Mouse (Mus musculus) heart, postnatal 0 days (tissue): Measurements from ENCODE around the gene 2310034G01Rik. TPM values are rescaled to one million over a fixed set of nuclear protein-coding genes. Genes with fewer than 3 reads are reported as not detected.

ENCODE experiments used
- ATAC-seq: fragments of 200-750 bp; cut with Nextera tagmentation; 2 replicates; pipeline ENCODE4 v1.8.0; 2017; ENCODE audit warnings: low read depth, moderate number of reproducible peaks, moderate library complexity; ENCODE audit not compliant: insufficient read depth
- DNase-seq: peaks from one replicate; pipeline ENCODE4 v3.0.0-alpha.2; 2016; ENCODE audit warnings: low spot score
- H3K27ac ChIP-seq: fragments of 300-500 bp; sonication (generic); 2 replicates; pipeline ENCODE4 v1.5.1; 2014; ENCODE audit warnings: low read depth, mild to moderate bottlenecking
- H3K27me3 ChIP-seq: fragments of 300-500 bp; sonication (generic); 2 replicates; pipeline ENCODE4 v1.6.1; 2014; ENCODE audit warnings: low read length, mixed read lengths; ENCODE audit not compliant: control insufficient read depth, insufficient read depth
- H3K36me3 ChIP-seq: fragments of 300-500 bp; sonication (generic); replicated peaks from 2 replicates; pipeline ENCODE4 v1.6.1; 2014; ENCODE audit warnings: low read length, mixed read lengths; ENCODE audit not compliant: control insufficient read depth, insufficient read depth
- H3K4me1 ChIP-seq: fragments of 300-500 bp; sonication (generic); 2 replicates; pipeline ENCODE4 v1.6.1; 2014; ENCODE audit warnings: antibody characterized with exemption; ENCODE audit not compliant: control insufficient read depth, insufficient read depth
- H3K4me2 ChIP-seq: fragments of 300-500 bp; sonication (generic); 2 replicates; pipeline ENCODE4 v1.6.1; 2014; ENCODE audit warnings: low read depth, mild to moderate bottlenecking, low read length, moderate library complexity
- H3K4me3 ChIP-seq: fragments of 300-500 bp; sonication (generic); 2 replicates; pipeline ENCODE4 v1.5.1; 2014; ENCODE audit warnings: low read depth, low read length
- H3K9ac ChIP-seq: fragments of 300-500 bp; sonication (generic); replicated peaks from 2 replicates; pipeline ENCODE4 v1.6.1; 2014; ENCODE audit warnings: low read depth, low read length, mixed read lengths
- H3K9me3 ChIP-seq: fragments of 300-500 bp; sonication (generic); replicated peaks from 2 replicates; pipeline ENCODE4 v1.6.1; 2016; ENCODE audit warnings: low read length; ENCODE audit not compliant: control insufficient read depth
- CTCF ChIP-seq: IDR thresholded peaks from 2 replicates; pipeline ENCODE4 v1.5.1; 2016; ENCODE audit warnings: antibody characterized with exemption, control low read depth, low read depth
- EP300 ChIP-seq: IDR thresholded peaks from 2 replicates; pipeline ENCODE4 v1.6.1; 2016; ENCODE audit warnings: antibody characterized with exemption, low read depth
- WGBS: fragments of 180-500 bp; shearing (Covaris S2); extraction: QIAGEN DNeasy Blood & Tissue Kit; methylation state at CpG from one replicate; pipeline ENCODE4 v1.1.7; 2014; 5-methylcytosine and 5-hydroxymethylcytosine counted together
- polyA plus RNA-seq: library from polyadenylated mRNA; unstranded; fragments of >200 nt; fragmentation: Nextera tagmentation; extraction: Ambion mirVana; gene quantifications from 2 replicates; pipeline ENCODE4 v1.2.1, GENCODE M21; 2015
- total RNA-seq: library from RNA; depleted of rRNA; stranded (reverse); fragments of >200 nt; gene quantifications from 2 replicates; pipeline ENCODE4 v1.2.3, GENCODE M21; 2014; ENCODE audit warnings: low replicate concordance

2310034G01Rik gene
- total and polyA plus RNA-seq, 2 experiments from 2014 or later = 1.1 to 1.5 TPM

DNA sequence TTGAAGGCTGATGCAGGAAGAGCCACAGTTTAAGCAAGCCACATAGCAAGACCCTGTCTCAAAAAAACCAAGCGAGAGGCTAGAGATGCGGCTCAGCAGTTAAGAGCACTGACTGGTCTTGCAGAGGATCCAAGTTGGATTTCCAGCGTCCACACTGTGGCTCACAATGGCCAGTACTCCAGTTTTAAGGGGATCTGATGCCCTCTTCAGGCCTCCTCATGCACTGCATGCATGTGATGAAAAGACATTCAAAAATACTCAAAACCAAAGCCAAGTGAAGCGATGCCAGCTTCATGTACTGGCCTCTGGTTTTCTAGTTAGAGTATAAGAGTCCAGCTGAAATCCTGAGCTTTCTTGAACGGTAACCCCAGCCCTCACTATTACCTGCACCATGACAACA is 39.8 kb upstream of the 2310034G01Rik start:
- Histone ChIP-seq H3K4me2 (no peak overlapping the region), H3K36me3 (peaks cover 28% of the 10 kb centered on the region), H3K4me3 (no peak overlapping the region), H3K4me1 (peaks cover 10% of the 10 kb centered on the region), H3K9ac (no peak overlapping the region), H3K9me3 (no peaks in the 10 kb centered on the region), H3K27me3 (no peaks in the 10 kb centered on the region), H3K27ac (no peak overlapping the region)
- no peak for DNase-seq
- no peak for ATAC-seq
- TF ChIP-seq EP300 (no peak), CTCF (peak; percentile 16)
- WGBS = 85% methylated on average over 5 of the region's 5 CpGs

DNA sequence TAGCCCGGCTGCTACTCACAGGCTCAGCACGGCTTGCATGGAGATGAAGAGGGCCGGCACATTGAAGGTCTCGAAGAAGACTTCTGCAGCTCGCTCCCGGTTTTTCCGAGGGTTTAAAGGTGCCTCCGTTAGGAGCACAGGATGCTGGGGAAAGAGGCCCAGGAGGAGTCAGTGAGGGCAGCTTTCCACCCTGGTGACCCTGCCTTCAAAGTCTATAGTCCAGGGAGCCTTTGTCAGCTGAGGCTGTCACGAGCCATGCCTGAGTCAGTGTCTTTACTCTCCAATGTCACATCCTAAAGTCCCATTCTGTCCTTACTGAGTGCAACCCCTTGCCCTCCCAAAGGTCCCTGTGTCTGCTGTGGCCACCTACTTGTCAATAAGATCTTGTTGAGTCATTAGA is 32.2 kb upstream of the 2310034G01Rik start:
- H3K4me3 ChIP-seq = no peak overlapping the region
- H3K4me2 ChIP-seq = no peak overlapping the region
- no peak overlapping the region for H3K27ac ChIP-seq
- no peaks in the 10 kb centered on the region for H3K27me3 ChIP-seq
- DNase-seq (no peak), ATAC-seq (no peak)
- TF ChIP-seq CTCF = no peak
- TF ChIP-seq EP300 = no peak
- H3K4me1 ChIP-seq = no peaks in the 10 kb centered on the region
- H3K9me3 ChIP-seq = no peaks in the 10 kb centered on the region
- 91% methylated on average over 9 of the region's 9 CpGs for WGBS
- peaks cover 92% of the 10 kb centered on the region for H3K36me3 ChIP-seq
- H3K9ac ChIP-seq = no peak overlapping the region

DNA sequence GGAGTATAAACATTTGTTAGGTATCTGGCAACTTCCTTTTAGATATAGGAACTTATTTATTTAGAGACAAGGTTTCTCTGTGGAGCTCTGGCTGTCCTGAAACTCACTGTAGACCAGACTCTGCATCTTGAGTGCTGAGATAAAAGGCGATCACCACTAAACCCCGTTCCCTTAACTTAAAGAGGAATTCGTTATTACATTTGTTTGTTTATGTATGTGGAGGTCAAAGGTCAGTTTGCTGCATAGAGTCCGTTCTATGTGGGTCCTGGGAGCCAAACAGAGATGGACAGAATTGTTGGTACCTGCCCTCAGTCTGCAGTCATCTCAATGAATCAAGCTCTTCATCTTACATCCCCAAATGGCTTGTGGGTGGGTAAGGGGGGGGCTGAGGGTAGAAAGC is 25.8 kb upstream of the 2310034G01Rik start:
- TF ChIP-seq EP300 (no peak), CTCF (no peak)
- WGBS = 50% methylated on average over 4 of the region's 4 CpGs
- Histone ChIP-seq H3K4me1 (no peaks in the 10 kb centered on the region), H3K4me3 (no peak overlapping the region), H3K27me3 (no peaks in the 10 kb centered on the region), H3K36me3 (peaks cover 50% of the 10 kb centered on the region), H3K4me2 (no peak overlapping the region), H3K9me3 (no peaks in the 10 kb centered on the region), H3K9ac (no peak overlapping the region), H3K27ac (no peak overlapping the region)
- ATAC-seq (no peak), DNase-seq (no peak)

DNA sequence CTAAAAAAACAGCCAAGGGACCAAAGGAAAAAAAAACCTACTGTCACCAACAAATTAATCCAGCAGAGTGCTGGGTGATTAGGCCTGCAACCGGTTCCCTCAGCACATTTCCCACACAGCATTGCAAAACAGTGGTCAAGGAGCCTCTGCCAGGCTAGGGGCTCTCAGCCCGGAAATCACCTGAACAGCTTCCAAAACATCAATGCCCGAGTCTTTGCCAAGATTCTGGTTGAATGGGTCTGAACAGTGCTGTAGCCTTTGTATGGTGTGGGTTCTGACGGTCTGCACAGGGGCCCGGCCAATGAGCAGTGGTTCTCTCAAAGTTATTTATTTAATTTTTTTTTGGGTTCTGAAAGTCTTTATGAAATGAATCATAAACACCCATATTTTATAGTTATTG is 25.4 kb upstream of the 2310034G01Rik start:
- Histone ChIP-seq H3K4me2 (no peak overlapping the region), H3K27me3 (no peaks in the 10 kb centered on the region), H3K9me3 (no peaks in the 10 kb centered on the region), H3K9ac (no peak overlapping the region), H3K4me1 (no peaks in the 10 kb centered on the region), H3K4me3 (no peak overlapping the region), H3K27ac (no peak overlapping the region), H3K36me3 (peaks cover 46% of the 10 kb centered on the region)
- DNase-seq (no peak), ATAC-seq (no peak)
- 58% methylated on average over 5 of the region's 5 CpGs for WGBS
- TF ChIP-seq EP300 (no peak), CTCF (no peak)

DNA sequence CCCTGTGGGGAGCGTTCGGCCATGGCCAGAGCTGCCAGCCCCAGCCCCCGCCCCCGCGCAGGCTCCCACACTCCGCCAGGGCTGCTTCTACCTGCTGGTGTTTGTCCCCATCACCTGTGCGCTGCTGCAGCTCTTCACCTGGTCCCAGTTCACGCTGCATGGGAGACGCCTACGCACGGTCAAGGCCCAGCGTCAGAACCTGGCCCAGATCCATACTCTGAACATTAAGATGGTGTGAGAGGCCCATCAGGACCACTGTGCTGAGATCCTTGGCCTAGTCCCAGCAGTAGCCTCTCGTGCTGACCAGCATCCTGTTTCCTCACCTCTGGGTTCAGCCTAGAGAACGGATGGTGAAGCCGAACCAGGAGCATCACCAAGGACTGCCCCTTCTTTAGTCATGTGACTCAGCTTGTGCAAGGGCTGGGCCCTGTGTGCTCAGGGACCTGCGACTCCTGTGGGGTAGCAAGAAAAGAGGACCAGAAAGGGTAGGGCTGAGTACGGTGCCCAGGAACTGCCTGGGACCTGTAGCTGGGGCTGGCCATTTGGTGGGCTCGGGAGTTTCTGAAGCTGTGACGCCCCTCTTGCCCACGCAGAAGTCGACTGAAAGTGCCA is 24.5 kb upstream of the 2310034G01Rik start:
- no peaks in the 10 kb centered on the region for H3K4me1 ChIP-seq
- no peak for TF ChIP-seq EP300
- no peak for TF ChIP-seq CTCF
- WGBS = 51% methylated on average over 21 of the region's 21 CpGs
- ATAC-seq (peak; percentile 12; the same call in 1 of the 2 replicates), DNase-seq (no peak)
- no peak overlapping the region for H3K27ac ChIP-seq
- peaks cover 37% of the 10 kb centered on the region for H3K36me3 ChIP-seq
- no peak overlapping the region for H3K9ac ChIP-seq
- no peak overlapping the region for H3K4me2 ChIP-seq
- no peaks in the 10 kb centered on the region for H3K27me3 ChIP-seq
- H3K4me3 ChIP-seq = no peak overlapping the region
- H3K9me3 ChIP-seq = no peaks in the 10 kb centered on the region

DNA sequence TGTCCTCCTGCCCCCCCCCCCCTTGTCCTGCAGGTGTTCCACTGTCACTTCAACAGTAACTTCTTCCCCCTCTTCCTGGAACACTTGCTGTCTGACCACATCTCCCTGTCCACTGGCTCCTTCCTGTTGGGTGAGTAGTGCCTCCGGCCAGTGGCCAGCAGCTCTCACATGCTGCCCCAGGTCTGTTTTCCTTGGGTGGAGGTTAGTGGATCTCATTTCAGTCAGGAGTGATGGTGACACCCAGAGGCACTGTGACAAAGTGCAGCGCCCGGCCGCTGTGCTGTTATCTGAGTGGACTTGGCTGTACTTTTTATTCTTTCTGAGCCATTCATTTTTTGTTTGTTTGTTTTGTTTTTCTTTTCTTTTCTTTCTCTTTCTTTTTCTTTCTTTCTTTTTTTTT is 19.1 kb upstream of the 2310034G01Rik start:
- WGBS = 2% methylated on average over 4 of the region's 4 CpGs
- Histone ChIP-seq H3K27me3 (no peaks in the 10 kb centered on the region), H3K4me3 (no peak overlapping the region), H3K4me2 (no peak overlapping the region), H3K27ac (no peak overlapping the region), H3K36me3 (no peaks in the 10 kb centered on the region), H3K9me3 (no peaks in the 10 kb centered on the region), H3K4me1 (no peaks in the 10 kb centered on the region), H3K9ac (no peak overlapping the region)
- TF ChIP-seq EP300 (no peak), CTCF (peak; percentile 69)
- ATAC-seq (peak; percentile 90), DNase-seq (peak; percentile 75)
